Mouse (Mus musculus): ENCODE measurements around the gene Nat8f1. TPM values are rescaled to one million over a fixed set of nuclear protein-coding genes. Genes with fewer than 3 reads are reported as not detected.
"Not testable (repeated sequence)": the region's sequence is repeated elsewhere in the genome, so short reads cannot be mapped to it uniquely, and the experiment has no call there.

The Nat8f1 gene
- polyA plus RNA-seq, 1 experiment from 2014 or later: 19.0 TPM

- ATAC-seq: no peak
Observed at GRCm38 (mm10) chr6:85915141-85915538, 347 bp downstream of the Nat8f1 start.

GRCm38 (mm10) chr6:85911587-85911986, 3.9 kb downstream of the Nat8f1 start, which contains the start of gene Tprkb:
Tprkb (plus strand) TSS chr6:85911865.
- no peak for TF ChIP-seq CTCF (IDR thresholded peaks at IDR 0.05; ENCODE audit: low read depth)
- no peaks in the 10 kb centered on the region for H3K36me3 ChIP-seq (ENCODE audit: control insufficient read depth, insufficient read depth)
- no peak within 1 kb of the TSS for H3K4me3 ChIP-seq (ENCODE audit: low read depth, low read length)
- H3K4me1 ChIP-seq (replicated peaks; ENCODE audit: control insufficient read depth, insufficient read depth, low read length): 0 out of 2 replicates have a peak, but pooled peaks cover 2% of the 10 kb centered on the region
- WGBS: 72% methylated on average over 3 of the region's 3 CpGs
- H3K9ac ChIP-seq (ENCODE audit: low read depth, low read length): no peak within 1 kb of the TSS
- H3K27me3 ChIP-seq (replicated peaks; ENCODE audit: control insufficient read depth, insufficient read depth, low read length): no peaks in the 10 kb centered on the region
- no peak within 1 kb of the TSS for H3K4me2 ChIP-seq (replicated peaks; ENCODE audit: low read depth)
- no peak for ATAC-seq
- no peaks in the 10 kb centered on the region for H3K9me3 ChIP-seq (ENCODE audit: control insufficient read depth)
- no peak within 1 kb of the TSS for H3K27ac ChIP-seq (ENCODE audit: low read depth, low read length)

More at GRCm38 (mm10) chr6:85915141-85915538, 347 bp downstream of the Nat8f1 start:
- no peak for TF ChIP-seq CTCF (IDR thresholded peaks at IDR 0.05; ENCODE audit: low read depth)
- Histone ChIP-seq H3K9ac (ENCODE audit: low read depth, low read length) (peak overlapping the region; percentile 58), H3K36me3 (ENCODE audit: control insufficient read depth, insufficient read depth) (no peaks in the 10 kb centered on the region), H3K27ac (ENCODE audit: low read depth, low read length) (peak overlapping the region; percentile 89), H3K9me3 (ENCODE audit: control insufficient read depth) (no peaks in the 10 kb centered on the region), H3K4me1 (replicated peaks; ENCODE audit: control insufficient read depth, insufficient read depth, low read length) (0 out of 2 replicates have a peak, but pooled peaks cover 2% of the 10 kb centered on the region), H3K27me3 (replicated peaks; ENCODE audit: control insufficient read depth, insufficient read depth, low read length) (no peaks in the 10 kb centered on the region), H3K4me3 (ENCODE audit: low read depth, low read length) (peak overlapping the region; percentile 65), H3K4me2 (replicated peaks; ENCODE audit: low read depth) (peak overlapping the region; percentile 74)
- 3% methylated on average over 11 of the region's 11 CpGs for WGBS

- no peak for ATAC-seq
- Histone ChIP-seq H3K9me3 (ENCODE audit: control insufficient read depth) (no peaks in the 10 kb centered on the region), H3K27me3 (replicated peaks; ENCODE audit: control insufficient read depth, insufficient read depth, low read length) (no peaks in the 10 kb centered on the region), H3K4me1 (replicated peaks; ENCODE audit: control insufficient read depth, insufficient read depth, low read length) (0 out of 2 replicates have a peak, but pooled peaks cover 2% of the 10 kb centered on the region), H3K27ac (ENCODE audit: low read depth, low read length) (no peak overlapping the region), H3K36me3 (ENCODE audit: control insufficient read depth, insufficient read depth) (no peaks in the 10 kb centered on the region), H3K9ac (ENCODE audit: low read depth, low read length) (no peak overlapping the region), H3K4me2 (replicated peaks; ENCODE audit: low read depth) (no peak overlapping the region), H3K4me3 (ENCODE audit: low read depth, low read length) (no peak overlapping the region)
- TF ChIP-seq CTCF (IDR thresholded peaks at IDR 0.05; ENCODE audit: low read depth): no peak
- 94% methylated on average over 1 of the region's 1 CpGs for WGBS
Observed at GRCm38 (mm10) chr6:85909704-85910103, 5.8 kb downstream of the Nat8f1 start.

- H3K4me3 ChIP-seq (ENCODE audit: low read depth, low read length): no peak overlapping the region
- H3K36me3 ChIP-seq (ENCODE audit: control insufficient read depth, insufficient read depth): no peaks in the 10 kb centered on the region
- H3K9ac ChIP-seq (ENCODE audit: low read depth, low read length): no peak overlapping the region
- H3K27ac ChIP-seq (ENCODE audit: low read depth, low read length): no peak overlapping the region
- no peaks in the 10 kb centered on the region for H3K4me1 ChIP-seq (replicated peaks; ENCODE audit: control insufficient read depth, insufficient read depth, low read length)
- 51% methylated on average over 3 of the region's 3 CpGs for WGBS
- no peaks in the 10 kb centered on the region for H3K9me3 ChIP-seq (ENCODE audit: control insufficient read depth)
- no peak for TF ChIP-seq CTCF (IDR thresholded peaks at IDR 0.05; ENCODE audit: low read depth)
- ATAC-seq: no peak
- H3K27me3 ChIP-seq (replicated peaks; ENCODE audit: control insufficient read depth, insufficient read depth, low read length): no peaks in the 10 kb centered on the region
- H3K4me2 ChIP-seq (replicated peaks; ENCODE audit: low read depth): no peak overlapping the region
Observed at GRCm38 (mm10) chr6:85908341-85908740, 7.1 kb downstream of the Nat8f1 start.

GRCm38 (mm10) chr6:85906911-85907351, 8.6 kb downstream of the Nat8f1 start:
- not testable (repeated sequence) for H3K27ac ChIP-seq (ENCODE audit: low read depth, low read length); H3K4me2 ChIP-seq (replicated peaks; ENCODE audit: low read depth); H3K9me3 ChIP-seq (ENCODE audit: control insufficient read depth); ATAC-seq; H3K27me3 ChIP-seq (replicated peaks; ENCODE audit: control insufficient read depth, insufficient read depth, low read length); H3K4me3 ChIP-seq (ENCODE audit: low read depth, low read length); H3K36me3 ChIP-seq (ENCODE audit: control insufficient read depth, insufficient read depth); H3K4me1 ChIP-seq (replicated peaks; ENCODE audit: control insufficient read depth, insufficient read depth, low read length); H3K9ac ChIP-seq (ENCODE audit: low read depth, low read length)
- 66% methylated on average over 2 of the region's 2 CpGs for WGBS

GRCm38 (mm10) chr6:85904642-85905061, 10.8 kb downstream of the Nat8f1 start, which contains the start of gene Nat8f4:
Nat8f4 (minus strand) TSS chr6:85904884.
- Histone ChIP-seq H3K4me2 (replicated peaks; ENCODE audit: low read depth) (peak within 1 kb of the TSS; percentile 53), H3K4me3 (ENCODE audit: low read depth, low read length) (peak within 1 kb of the TSS; percentile 30), H3K27ac (ENCODE audit: low read depth, low read length) (peak within 1 kb of the TSS; percentile 50; the same call in 1 of the 2 replicates)
- not testable (repeated sequence) for H3K9ac ChIP-seq (ENCODE audit: low read depth, low read length); H3K36me3 ChIP-seq (ENCODE audit: control insufficient read depth, insufficient read depth); H3K9me3 ChIP-seq (ENCODE audit: control insufficient read depth); H3K4me1 ChIP-seq (replicated peaks; ENCODE audit: control insufficient read depth, insufficient read depth, low read length); H3K27me3 ChIP-seq (replicated peaks; ENCODE audit: control insufficient read depth, insufficient read depth, low read length)
- ATAC-seq: peak; percentile 63
- peak; percentile 91 for TF ChIP-seq CTCF (IDR thresholded peaks at IDR 0.05; ENCODE audit: low read depth)
- WGBS: 14% methylated on average over 20 of the region's 20 CpGs
